Mouse (Mus musculus) midbrain, embryonic 16.5 days (tissue): ENCODE data around the gene Nfatc2. TPM values are rescaled to one million over a fixed set of nuclear protein-coding genes. Genes with fewer than 3 reads are reported as not detected.

Experiments
- ATAC-seq: fragments of 200-750 bp; cut with Nextera tagmentation; 2 replicates; pipeline ENCODE4 v1.8.0; 2017; ENCODE audit warnings: moderate TSS enrichment
- H3K27ac ChIP-seq: fragments of 300-500 bp; sonication (generic); 2 replicates; pipeline ENCODE4 v1.5.1; 2014; ENCODE audit warnings: mild to moderate bottlenecking, low read length, mixed read lengths
- H3K27me3 ChIP-seq: fragments of 300-500 bp; sonication (generic); 2 replicates; pipeline ENCODE4 v1.6.1; 2014; ENCODE audit warnings: low read depth, low read length, mixed read lengths; ENCODE audit not compliant: control insufficient read depth, insufficient read depth
- H3K36me3 ChIP-seq: fragments of 300-500 bp; sonication (generic); 2 replicates; pipeline ENCODE4 v1.6.1; 2014; ENCODE audit warnings: mild to moderate bottlenecking, low read length, moderate library complexity, mixed read lengths; ENCODE audit not compliant: control insufficient read depth, insufficient read depth
- H3K4me1 ChIP-seq: fragments of 300-500 bp; sonication (generic); 2 replicates; pipeline ENCODE4 v1.6.1; 2014; ENCODE audit warnings: mild to moderate bottlenecking, low read length, mixed read lengths; ENCODE audit not compliant: control insufficient read depth, insufficient read depth
- H3K4me2 ChIP-seq: fragments of 300-500 bp; sonication (generic); 2 replicates; pipeline ENCODE4 v1.6.1; 2014; ENCODE audit warnings: mild to moderate bottlenecking, low read length, mixed read lengths
- H3K4me3 ChIP-seq: fragments of 300-500 bp; sonication (generic); 2 replicates; pipeline ENCODE4 v1.5.1; 2014; ENCODE audit warnings: low read depth, mild to moderate bottlenecking, low read length, moderate library complexity, mixed read lengths
- H3K9ac ChIP-seq: fragments of 300-500 bp; sonication (generic); 2 replicates; pipeline ENCODE4 v1.6.1; 2014; ENCODE audit warnings: low read depth, low read length, mixed read lengths
- H3K9me3 ChIP-seq: fragments of 300-500 bp; sonication (generic); replicated peaks from 2 replicates; pipeline ENCODE4 v1.6.1; 2014; ENCODE audit warnings: mild to moderate bottlenecking, low read length, mixed read lengths; ENCODE audit not compliant: control insufficient read depth, poor library complexity, severe bottlenecking
- WGBS: fragments of 180-500 bp; shearing (Covaris S2); extraction: QIAGEN DNeasy Blood & Tissue Kit; methylation state at CpG from one replicate; pipeline ENCODE4 v1.1.7; 2014; 5-methylcytosine and 5-hydroxymethylcytosine counted together
- polyA plus RNA-seq: library from polyadenylated mRNA; unstranded; fragments of >200 nt; fragmentation: Nextera tagmentation; extraction: Ambion mirVana; gene quantifications from 2 replicates; pipeline ENCODE4 v1.2.1, GENCODE M21; 2015

The Nfatc2 gene
- polyA plus RNA-seq, result 3.8 and 4.5 TPM in 2 replicates

DNA sequence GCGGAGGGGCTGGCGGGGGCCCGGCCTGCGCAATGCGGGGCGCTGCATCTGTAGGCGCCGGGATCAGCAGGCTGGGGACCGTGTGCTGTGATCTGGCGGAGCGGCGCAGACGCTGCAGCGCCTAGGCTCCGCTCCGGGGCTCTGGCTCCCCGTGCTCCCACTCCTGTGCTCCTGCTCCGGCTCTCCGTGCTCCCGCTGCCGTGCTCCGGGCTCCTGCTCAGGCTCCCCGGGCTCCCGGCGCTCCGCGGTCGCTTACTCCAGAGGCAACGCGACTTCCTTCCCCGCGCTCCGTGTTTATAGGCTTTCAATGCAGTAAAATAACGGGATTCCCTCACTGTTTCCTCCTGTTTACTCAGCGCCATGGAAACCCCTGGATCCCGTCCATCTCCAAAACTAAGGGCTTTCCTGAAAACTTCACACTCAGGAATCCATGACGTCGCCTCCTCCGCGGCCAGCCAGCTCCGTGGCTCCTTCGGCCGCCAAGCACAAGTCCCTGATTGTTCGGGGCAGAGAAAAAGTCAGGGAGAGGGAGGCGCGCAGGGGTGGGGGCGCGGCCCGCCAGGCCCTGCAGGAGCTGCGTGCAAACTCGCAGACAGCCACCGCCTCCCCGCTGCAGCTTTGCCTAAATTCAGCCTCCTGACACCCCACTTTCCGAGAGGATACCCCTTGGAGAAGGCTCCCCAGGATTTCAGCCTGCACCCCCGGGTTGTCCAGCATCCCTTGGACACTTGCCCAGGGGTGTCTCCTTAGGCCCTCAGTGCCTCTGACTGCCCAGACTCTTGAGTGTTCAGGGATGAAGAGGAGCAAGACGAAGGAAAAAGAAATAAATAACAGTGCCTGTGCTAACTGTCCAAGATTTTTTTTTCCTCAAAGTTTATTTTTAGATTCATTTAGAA, at the start of gene Nfatc2:
Gene Nfatc2 (minus strand): TSS at position 167 of the 896 bp plus-strand sequence.
- peaks cover 20% of the 10 kb centered on the region for H3K4me1 ChIP-seq
- H3K36me3 ChIP-seq, result no peaks in the 10 kb centered on the region
- H3K27me3 ChIP-seq, result peaks cover 7% of the 10 kb centered on the region; the same call in 1 of the 2 replicates
- H3K4me2 ChIP-seq, result peak within 1 kb of the TSS; percentile 82
- peak; percentile 85 for ATAC-seq
- H3K9ac ChIP-seq, result peak within 1 kb of the TSS; percentile 73
- H3K9me3 ChIP-seq, result no peaks in the 10 kb centered on the region
- H3K4me3 ChIP-seq, result peak within 1 kb of the TSS; percentile 63
- H3K27ac ChIP-seq, result peak within 1 kb of the TSS; percentile 73
- under 1% methylated on average over 41 of the region's 56 CpGs for WGBS

DNA sequence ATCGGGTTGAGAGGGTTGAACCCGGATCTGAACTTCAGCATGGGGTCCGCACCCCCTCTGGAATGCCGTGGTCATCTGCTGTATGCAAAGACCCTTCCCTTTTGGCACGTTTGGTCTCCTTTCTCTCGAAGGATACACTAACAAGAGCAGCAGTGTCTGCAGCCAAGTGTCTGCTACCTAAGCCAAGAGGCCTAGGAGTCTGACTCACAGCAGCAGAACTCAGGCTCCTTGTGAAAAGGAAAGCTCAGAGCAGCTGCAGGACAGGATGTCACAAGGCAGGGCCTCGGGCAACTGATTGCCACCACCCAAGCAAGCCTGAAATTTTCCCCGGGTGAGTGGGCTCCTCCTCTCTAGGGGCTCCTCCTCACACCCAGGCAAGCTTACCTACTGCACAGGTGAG, 46.7 kb upstream of the Nfatc2 start:
- H3K36me3 ChIP-seq, result peaks cover 43% of the 10 kb centered on the region
- H3K9ac ChIP-seq, result no peak overlapping the region
- H3K27me3 ChIP-seq, result no peaks in the 10 kb centered on the region
- H3K27ac ChIP-seq, result no peak overlapping the region
- no peak overlapping the region for H3K4me3 ChIP-seq
- H3K4me2 ChIP-seq, result no peak overlapping the region
- H3K9me3 ChIP-seq, result no peaks in the 10 kb centered on the region
- H3K4me1 ChIP-seq, result peaks cover 3% of the 10 kb centered on the region; the same call in 1 of the 2 replicates
- ATAC-seq, result no peak
- 85% methylated on average over 8 of the region's 8 CpGs for WGBS

DNA sequence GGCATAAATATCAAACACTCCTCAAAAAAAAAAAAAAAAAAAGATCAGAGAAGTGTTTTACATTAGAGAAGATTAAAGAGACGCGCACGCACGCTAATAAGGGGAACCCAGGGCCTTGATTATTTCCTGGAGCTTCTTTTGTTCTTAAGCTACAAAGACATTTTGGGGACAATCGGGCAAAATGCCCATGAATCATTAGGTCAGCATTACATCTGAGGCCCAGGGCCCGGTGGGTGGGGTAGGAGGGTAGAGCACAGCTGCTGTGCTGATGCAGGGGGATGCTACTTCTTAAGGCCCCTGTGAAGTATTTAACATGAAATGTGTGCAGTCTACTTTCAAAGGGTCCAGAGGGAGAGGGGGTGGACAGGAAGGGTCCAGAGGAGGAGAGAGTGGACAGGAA, 43.4 kb upstream of the Nfatc2 start:
- peaks cover 37% of the 10 kb centered on the region for H3K36me3 ChIP-seq
- H3K4me2 ChIP-seq, result no peak overlapping the region
- no peaks in the 10 kb centered on the region for H3K27me3 ChIP-seq
- no peak for ATAC-seq
- 29% methylated on average over 6 of the region's 6 CpGs for WGBS
- no peak overlapping the region for H3K27ac ChIP-seq
- H3K4me1 ChIP-seq, result peaks cover 3% of the 10 kb centered on the region; the same call in 1 of the 2 replicates
- H3K9ac ChIP-seq, result peak overlapping the region; percentile 40; the same call in 1 of the 2 replicates
- H3K9me3 ChIP-seq, result no peaks in the 10 kb centered on the region
- no peak overlapping the region for H3K4me3 ChIP-seq

DNA sequence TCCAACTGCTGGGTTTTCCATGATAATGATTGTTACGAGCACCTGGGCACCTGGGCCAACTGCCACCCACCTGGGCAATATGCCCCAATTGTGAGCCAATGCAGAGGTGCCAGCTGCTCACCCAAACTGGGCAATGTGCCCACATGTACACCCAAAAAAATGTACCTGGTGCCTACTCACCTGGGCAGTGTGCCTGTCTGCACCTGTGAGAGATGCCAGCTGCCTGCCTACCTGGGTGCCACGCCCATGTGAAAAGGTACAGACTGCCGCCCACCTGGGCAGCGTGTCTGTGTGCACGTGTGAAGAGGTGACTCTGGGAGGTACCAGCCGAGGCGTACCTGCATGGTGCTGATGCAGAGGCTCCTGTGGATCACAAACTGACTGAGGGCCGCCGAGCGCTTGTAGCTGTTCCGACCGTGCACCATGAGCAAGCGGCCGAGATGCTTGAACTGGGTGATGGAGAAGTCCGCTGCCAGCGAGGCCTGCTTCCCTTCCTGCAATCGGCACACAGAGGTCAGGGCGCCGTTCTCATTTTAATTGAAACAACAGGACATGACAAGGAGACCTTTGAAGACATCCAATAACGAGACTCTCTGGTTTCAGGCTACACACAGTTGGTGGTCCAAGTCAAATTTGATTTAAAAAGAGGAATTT, 42.2 kb upstream of the Nfatc2 start:
- Histone ChIP-seq H3K27ac (no peak overlapping the region), H3K4me2 (no peak overlapping the region), H3K4me1 (peaks cover 3% of the 10 kb centered on the region; the same call in 1 of the 2 replicates), H3K9ac (no peak overlapping the region), H3K36me3 (peaks cover 38% of the 10 kb centered on the region), H3K27me3 (no peaks in the 10 kb centered on the region), H3K4me3 (no peak overlapping the region), H3K9me3 (no peaks in the 10 kb centered on the region)
- no peak for ATAC-seq
- 81% methylated on average over 20 of the region's 20 CpGs for WGBS

DNA sequence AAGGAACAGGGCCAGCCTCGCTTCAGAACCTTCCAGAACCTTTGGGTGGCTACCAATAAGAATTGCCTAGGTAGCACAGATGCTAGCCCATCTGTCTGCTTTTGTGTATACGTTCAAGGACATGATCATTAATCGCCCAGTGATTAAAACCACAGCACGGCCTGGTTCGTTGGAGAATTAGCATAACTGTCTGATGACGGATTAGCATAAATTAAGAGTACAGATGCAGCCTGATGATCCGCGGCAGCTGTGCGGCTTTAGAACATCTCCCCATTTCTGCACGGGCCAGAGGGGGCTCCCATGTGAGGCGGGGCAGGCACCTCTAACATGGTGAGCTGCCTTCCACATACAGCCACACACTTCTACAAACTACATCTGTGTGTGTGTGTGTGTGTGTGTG, 40.7 kb upstream of the Nfatc2 start:
- no peak overlapping the region for H3K9ac ChIP-seq
- H3K27ac ChIP-seq, result no peak overlapping the region; the same call in 1 of the 2 replicates
- H3K4me3 ChIP-seq, result no peak overlapping the region
- peaks cover 3% of the 10 kb centered on the region; the same call in 1 of the 2 replicates for H3K4me1 ChIP-seq
- no peaks in the 10 kb centered on the region for H3K9me3 ChIP-seq
- peak; percentile 53; the same call in 1 of the 2 replicates for ATAC-seq
- H3K4me2 ChIP-seq, result no peak overlapping the region
- WGBS, result 19% methylated on average over 11 of the region's 11 CpGs
- peaks cover 37% of the 10 kb centered on the region for H3K36me3 ChIP-seq
- no peaks in the 10 kb centered on the region for H3K27me3 ChIP-seq

DNA sequence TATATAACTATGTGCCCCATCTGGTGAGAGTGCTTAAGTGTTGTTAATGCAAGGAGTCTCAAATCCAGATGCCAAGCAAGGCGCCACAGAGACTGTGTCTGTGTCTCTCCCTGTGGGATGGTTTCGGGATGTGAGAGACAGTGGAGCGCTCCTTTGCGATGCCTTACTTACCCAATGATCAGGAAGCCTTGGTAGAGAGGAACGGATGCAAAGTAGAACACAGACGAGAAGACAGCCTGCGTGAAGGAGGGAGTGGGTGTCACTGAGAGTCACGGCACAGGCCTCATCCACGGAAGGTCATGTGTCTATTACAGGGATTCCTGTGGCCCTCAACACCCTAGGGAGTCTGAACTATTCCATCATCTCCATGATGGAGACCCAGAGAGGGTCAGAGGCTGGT, 39.0 kb upstream of the Nfatc2 start:
- no peaks in the 10 kb centered on the region for H3K27me3 ChIP-seq
- no peak overlapping the region for H3K4me2 ChIP-seq
- H3K9me3 ChIP-seq, result no peaks in the 10 kb centered on the region
- ATAC-seq, result no peak
- H3K9ac ChIP-seq, result no peak overlapping the region
- H3K4me3 ChIP-seq, result no peak overlapping the region
- peaks cover 40% of the 10 kb centered on the region for H3K36me3 ChIP-seq
- peaks cover 3% of the 10 kb centered on the region; the same call in 1 of the 2 replicates for H3K4me1 ChIP-seq
- H3K27ac ChIP-seq, result no peak overlapping the region
- WGBS, result 94% methylated on average over 9 of the region's 9 CpGs

DNA sequence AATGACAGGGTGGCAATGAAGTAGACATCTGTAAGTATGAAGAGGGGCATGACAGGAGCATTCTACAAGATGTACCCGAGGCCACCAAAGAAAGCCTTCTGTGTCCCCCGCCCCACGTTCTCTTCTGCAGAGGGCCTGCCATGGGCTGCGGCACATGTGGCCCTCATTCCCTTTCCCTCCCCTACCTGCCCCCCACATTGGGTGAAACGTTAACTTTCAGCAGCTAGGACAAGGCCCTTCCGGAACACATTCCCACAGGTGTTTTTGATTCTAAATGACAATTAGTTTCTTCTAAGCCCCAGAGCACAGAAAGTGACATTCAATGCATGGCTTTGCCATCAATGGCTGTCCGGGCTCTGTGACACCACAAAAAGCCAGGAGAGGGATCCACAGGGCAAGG, 33.4 kb upstream of the Nfatc2 start:
- Histone ChIP-seq H3K4me1 (no peaks in the 10 kb centered on the region), H3K9me3 (no peaks in the 10 kb centered on the region), H3K27me3 (no peaks in the 10 kb centered on the region), H3K4me3 (no peak overlapping the region), H3K9ac (no peak overlapping the region), H3K36me3 (peaks cover 36% of the 10 kb centered on the region), H3K4me2 (no peak overlapping the region), H3K27ac (no peak overlapping the region)
- WGBS, result 87% methylated on average over 7 of the region's 7 CpGs
- no peak for ATAC-seq

DNA sequence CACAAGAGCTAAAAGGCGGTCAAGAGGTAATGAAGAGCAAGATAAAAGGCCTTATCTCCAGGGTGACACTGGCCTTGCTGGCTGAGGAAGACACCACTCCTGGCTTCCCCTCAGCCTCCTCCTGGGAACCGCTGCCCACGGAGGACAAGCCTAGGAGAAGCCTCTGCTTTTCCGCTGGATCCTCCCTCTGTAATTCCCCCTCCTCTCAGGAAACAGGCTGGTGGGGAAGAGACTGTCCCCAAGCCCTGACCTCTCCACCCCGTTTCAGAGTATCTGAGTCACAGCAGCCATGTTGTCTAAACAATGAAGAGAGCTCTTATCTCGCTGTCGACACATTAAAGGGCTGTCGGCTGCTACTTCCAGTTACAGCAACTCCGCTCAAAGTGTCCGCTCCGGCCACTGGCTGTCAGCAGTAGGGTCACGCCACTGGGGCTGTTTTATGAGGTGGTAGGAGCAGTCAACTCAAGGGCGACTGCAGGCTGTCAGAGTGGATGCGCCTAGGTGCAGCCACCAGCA, 31.9 kb upstream of the Nfatc2 start:
- no peak for ATAC-seq
- Histone ChIP-seq H3K9me3 (no peaks in the 10 kb centered on the region), H3K9ac (no peak overlapping the region), H3K4me3 (no peak overlapping the region), H3K4me2 (no peak overlapping the region), H3K27me3 (no peaks in the 10 kb centered on the region), H3K36me3 (peaks cover 25% of the 10 kb centered on the region), H3K4me1 (no peaks in the 10 kb centered on the region), H3K27ac (no peak overlapping the region)
- WGBS, result 68% methylated on average over 14 of the region's 14 CpGs
